Comparison of ENCODE assay signal across 9 mouse cellular contexts in the genomic region with DNA sequence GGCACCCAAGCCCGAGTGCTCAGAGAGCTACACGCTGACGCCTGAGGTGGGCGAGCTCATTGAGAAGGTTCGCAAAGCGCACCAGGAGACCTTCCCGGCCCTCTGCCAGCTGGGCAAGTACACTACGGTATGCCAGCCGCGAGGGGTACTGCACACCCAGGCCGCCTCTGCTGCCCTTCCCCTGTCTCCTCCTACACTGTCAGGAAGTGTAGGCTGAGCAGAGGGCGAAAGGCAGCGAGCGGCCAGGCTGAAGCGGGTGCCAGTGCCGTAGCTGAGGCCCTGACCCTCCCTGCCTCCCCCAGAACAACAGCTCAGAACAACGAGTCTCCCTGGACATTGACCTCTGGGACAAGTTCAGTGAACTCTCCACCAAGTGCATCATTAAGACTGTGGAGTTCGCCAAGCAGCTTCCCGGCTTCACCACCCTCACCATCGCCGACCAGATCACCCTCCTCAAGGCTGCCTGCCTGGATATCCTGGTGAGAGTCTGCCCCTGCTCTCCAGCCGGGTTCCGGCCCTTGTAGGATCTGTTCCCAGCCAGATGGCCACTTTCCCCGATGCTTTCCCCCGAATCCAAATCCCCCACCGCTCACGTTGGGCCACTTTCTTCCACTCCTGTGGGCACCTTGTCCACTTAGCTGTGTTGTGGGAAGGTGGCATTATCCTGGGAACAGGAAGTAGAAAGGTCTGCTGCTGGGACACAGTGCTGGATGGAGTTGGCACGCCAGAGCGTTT. TPM values are rescaled to one million over a fixed set of nuclear protein-coding genes. Genes with fewer than 3 reads are reported as not detected.
DNase-seq lines count a peak whose midpoint lies in the region; ATAC-seq lines count a peak whose summit lies in the region.
"Had no signal": no experiment of that assay in that cellular context is flagged by ENCODE, and none has a peak within 500 bp of the region (broad histone marks: within the 10 kb centered on the region; RNA-seq: fewer than 3 reads in every experiment).

No protein-coding gene starts in this region.

- peak; percentile 69 for DNase-seq in Muller cell, postnatal 12 days (ENCODE audit: inconsistent ontology term)
- no peak for DNase-seq in ovary, postnatal 14 days (ENCODE audit: low spot score)
- no peak for DNase-seq in liver
- DNase-seq in frontal cortex, postnatal 25 days (ENCODE audit: low spot score in 2 of 2): no peak
- DNase-seq: liver, embryonic 13.5 days had no signal

- no peak overlapping the region for H3K4me3 ChIP-seq in heart, embryonic 12.5 days
- no peak overlapping the region for H3K4me3 ChIP-seq in heart, embryonic 11.5 days (ENCODE audit: low read depth, low read length)
- no peak overlapping the region for H3K4me3 ChIP-seq in forebrain, embryonic 12.5 days (replicated peaks)
- H3K4me3 ChIP-seq in limb, embryonic 12.5 days (replicated peaks): no peak overlapping the region
- H3K4me3 ChIP-seq: liver, embryonic 13.5 days had no signal

- 0 out of 2 replicates have a peak overlapping the region, but pooled peaks have one; percentile 35 for H3K27ac ChIP-seq in heart, embryonic 12.5 days (ENCODE audit: poor library complexity, severe bottlenecking)
- H3K27ac ChIP-seq in heart, embryonic 11.5 days (ENCODE audit: low read depth, low read length): no peak overlapping the region
- H3K27ac ChIP-seq in forebrain, embryonic 12.5 days: peak overlapping the region; percentile 95
- H3K27ac ChIP-seq in limb, embryonic 12.5 days: 0 out of 2 replicates have a peak overlapping the region, but pooled peaks have one; percentile 75
- H3K27ac ChIP-seq: liver, embryonic 13.5 days had no signal

- peaks cover 62% of the 10 kb centered on the region for H3K4me1 ChIP-seq in heart, embryonic 12.5 days (replicated peaks)
- H3K4me1 ChIP-seq in heart, embryonic 11.5 days (ENCODE audit: control insufficient read depth, insufficient read depth, low read length): peaks cover 61% of the 10 kb centered on the region
- H3K4me1 ChIP-seq in forebrain, embryonic 12.5 days: peaks cover 64% of the 10 kb centered on the region
- H3K4me1 ChIP-seq in limb, embryonic 12.5 days (replicated peaks): peaks cover 64% of the 10 kb centered on the region

- WGBS in heart, embryonic 12.5 days: 81% methylated on average over 29 of the region's 29 CpGs
- WGBS in heart, embryonic 11.5 days (ENCODE audit: insufficient replicate concordance): 73% methylated on average over 29 of the region's 29 CpGs
- WGBS in forebrain, embryonic 12.5 days: 61% methylated on average over 29 of the region's 29 CpGs
- 75% methylated on average over 29 of the region's 29 CpGs for WGBS in limb, embryonic 12.5 days

- no peak for ATAC-seq in heart, embryonic 12.5 days (ENCODE audit: insufficient number of reproducible peaks, low FRiP score)
- ATAC-seq in heart, embryonic 11.5 days (replicated peaks; ENCODE audit: insufficient number of reproducible peaks, low FRiP score, low TSS enrichment): no peak
- no peak for ATAC-seq in forebrain, embryonic 12.5 days (ENCODE audit: low FRiP score)
- ATAC-seq in limb, embryonic 12.5 days (ENCODE audit: insufficient number of reproducible peaks, insufficient read depth, low FRiP score, low TSS enrichment, low read depth): no peak

- 0 out of 2 replicates have a peak overlapping the region, but pooled peaks have one; percentile 2 for H3K9ac ChIP-seq in heart, embryonic 12.5 days
- H3K9ac ChIP-seq in heart, embryonic 11.5 days (ENCODE audit: low read depth, low read length): no peak overlapping the region
- peak overlapping the region; percentile 41; the same call in 1 of the 2 replicates for H3K9ac ChIP-seq in forebrain, embryonic 12.5 days
- no peak overlapping the region; the same call in 1 of the 2 replicates for H3K9ac ChIP-seq in limb, embryonic 12.5 days (replicated peaks)
- H3K9ac ChIP-seq: liver, embryonic 13.5 days had no signal

- no peaks in the 10 kb centered on the region for H3K9me3 ChIP-seq in heart, embryonic 12.5 days (replicated peaks)
- no peaks in the 10 kb centered on the region for H3K9me3 ChIP-seq in heart, embryonic 11.5 days (replicated peaks; ENCODE audit: control insufficient read depth, low read length)
- no peaks in the 10 kb centered on the region for H3K9me3 ChIP-seq in forebrain, embryonic 12.5 days
- H3K9me3 ChIP-seq in limb, embryonic 12.5 days: no peaks in the 10 kb centered on the region
- H3K9me3 ChIP-seq: liver, embryonic 13.5 days had no signal

- H3K36me3 ChIP-seq in heart, embryonic 12.5 days: peaks cover 89% of the 10 kb centered on the region
- H3K36me3 ChIP-seq in heart, embryonic 11.5 days (ENCODE audit: control insufficient read depth, insufficient read depth, low read length): peaks cover 33% of the 10 kb centered on the region
- peaks cover 23% of the 10 kb centered on the region for H3K36me3 ChIP-seq in forebrain, embryonic 12.5 days (replicated peaks)
- H3K36me3 ChIP-seq in limb, embryonic 12.5 days: peaks cover 90% of the 10 kb centered on the region

- H3K27me3 ChIP-seq in heart, embryonic 12.5 days (replicated peaks): no peaks in the 10 kb centered on the region
- no peaks in the 10 kb centered on the region for H3K27me3 ChIP-seq in heart, embryonic 11.5 days (ENCODE audit: control insufficient read depth, insufficient read depth, low read length)
- no peaks in the 10 kb centered on the region for H3K27me3 ChIP-seq in forebrain, embryonic 12.5 days
- H3K27me3 ChIP-seq in limb, embryonic 12.5 days: no peaks in the 10 kb centered on the region

- peak overlapping the region; percentile 8; the same call in 1 of the 2 replicates for H3K4me2 ChIP-seq in heart, embryonic 12.5 days
- no peak overlapping the region for H3K4me2 ChIP-seq in heart, embryonic 11.5 days
- peak overlapping the region; percentile 48 for H3K4me2 ChIP-seq in forebrain, embryonic 12.5 days
- no peak overlapping the region for H3K4me2 ChIP-seq in limb, embryonic 12.5 days
- H3K4me2 ChIP-seq: liver, embryonic 13.5 days had no signal

RNA-seq across cellular contexts. Expression of a gene that starts 12.5 kb away (rescaled TPM):
- polyA plus RNA-seq in heart, embryonic 12.5 days (2016; fragmentation: Nextera tagmentation; extraction: Ambion mirVana): 3.5 and 3.9 TPM in 2 replicates
- 1.3 and 1.5 TPM in 2 replicates for polyA plus RNA-seq in heart, embryonic 11.5 days (2014; fragmentation: Nextera tagmentation; extraction: Ambion mirVana)
- polyA plus RNA-seq in forebrain, embryonic 12.5 days (2016; fragmentation: Nextera tagmentation; extraction: Ambion mirVana): 0.24 and 0.47 TPM in 2 replicates
- polyA plus RNA-seq in limb, embryonic 12.5 days (2016; fragmentation: Nextera tagmentation; extraction: Ambion mirVana): 0.51 TPM in 1 of 2 replicates, not detected in the other
- polyA plus RNA-seq: liver, embryonic 13.5 days had no signal

RNA-seq across cellular contexts. Expression of a gene that starts 42.7 kb away (rescaled TPM):
- 33.8 and 35.1 TPM in 2 replicates for polyA plus RNA-seq in heart, embryonic 12.5 days (2016; fragmentation: Nextera tagmentation; extraction: Ambion mirVana)
- 34.9 and 36.6 TPM in 2 replicates for polyA plus RNA-seq in heart, embryonic 11.5 days (2014; fragmentation: Nextera tagmentation; extraction: Ambion mirVana)
- 14.0 and 16.4 TPM in 2 replicates for polyA plus RNA-seq in forebrain, embryonic 12.5 days (2016; fragmentation: Nextera tagmentation; extraction: Ambion mirVana)
- 47.1 TPM in 2 replicates for polyA plus RNA-seq in limb, embryonic 12.5 days (2016; fragmentation: Nextera tagmentation; extraction: Ambion mirVana)

RNA-seq across cellular contexts. Expression of a gene that starts 53.6 kb away (rescaled TPM):
- polyA plus RNA-seq in heart, embryonic 12.5 days (2016; fragmentation: Nextera tagmentation; extraction: Ambion mirVana): 196 and 201 TPM in 2 replicates
- polyA plus RNA-seq in heart, embryonic 11.5 days (2014; fragmentation: Nextera tagmentation; extraction: Ambion mirVana): 220 and 244 TPM in 2 replicates
- 355 and 367 TPM in 2 replicates for polyA plus RNA-seq in forebrain, embryonic 12.5 days (2016; fragmentation: Nextera tagmentation; extraction: Ambion mirVana)
- polyA plus RNA-seq in limb, embryonic 12.5 days (2016; fragmentation: Nextera tagmentation; extraction: Ambion mirVana): 347 and 362 TPM in 2 replicates

Comparison
In these comparisons a context has a peak if more than half of its experiments do, and no peak if none do; other contexts are left out.
1. H3K4me2 ChIP-seq: peak in heart, embryonic 12.5 days (single experiment) and forebrain, embryonic 12.5 days (single experiment); none in heart, embryonic 11.5 days (single experiment) and limb, embryonic 12.5 days (single experiment).
2. H3K9ac ChIP-seq: peak in heart, embryonic 12.5 days (single experiment) and forebrain, embryonic 12.5 days (single experiment); none in heart, embryonic 11.5 days (single experiment) and limb, embryonic 12.5 days (single experiment).